Mouse (Mus musculus): ENCODE measurements at regions not wholly inside any gene's neighbourhood (a gene's known extent, or its start where the extent isn't known, plus 50 kb on each side); places are given as distances from the start of the nearest gene placed in this dataset.

DNA sequence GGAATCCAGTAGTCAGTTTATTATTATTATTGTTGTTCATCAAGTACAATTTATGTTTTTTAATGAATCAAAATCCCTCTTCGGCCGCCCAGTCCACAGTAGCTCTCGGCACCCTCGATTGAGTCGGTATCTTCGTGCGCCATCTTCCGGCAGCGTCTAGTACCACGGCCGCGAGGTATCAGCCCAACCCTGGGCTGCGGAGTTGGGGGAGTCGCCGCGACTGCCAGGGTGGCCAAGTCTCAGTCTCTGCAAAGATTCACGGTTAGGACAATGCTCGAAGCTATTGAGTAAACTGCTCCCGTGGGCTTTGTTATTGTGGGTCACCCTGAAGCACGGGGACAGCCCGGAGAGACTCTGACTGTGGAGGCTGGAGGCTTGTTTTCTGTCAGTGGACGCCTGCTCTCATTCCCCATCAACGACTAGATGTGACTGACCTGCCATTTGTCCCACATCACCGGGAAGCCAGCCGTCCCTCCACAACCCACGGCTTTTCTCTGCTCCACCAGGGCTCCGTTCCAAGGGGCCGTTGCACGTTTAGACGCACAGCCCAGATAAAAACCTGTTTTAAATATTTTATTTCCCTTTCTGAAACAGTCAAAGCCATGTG lies 789.1 kb upstream of the Car8 start:
- TF ChIP-seq FLI1 (IDR thresholded peaks at IDR 0.05; ENCODE audit: low read length) (no peak), GATA1 (IDR thresholded peaks at IDR 0.05; ENCODE audit: borderline replicate concordance, low read length) (no peak)

Measured in megakaryocyte, embryonic 14.5 days (primary cell).